Mouse (Mus musculus) left cerebral cortex, adult 18-20 months (tissue): ENCODE results near the gene Acpp. TPM values are rescaled to one million over a fixed set of nuclear protein-coding genes. Genes with fewer than 3 reads are reported as not detected.
A peak's percentile ranks its signal among the peaks of the same experiment; 100 is the strongest.

Experiments
- DNase-seq, 2 experiments: peaks; one replicate each; pipeline ENCODE4 v3.0.0; 2021 to 2022; ENCODE audit warnings: low spot score in 2 of 2, mixed read lengths in 1 of 2
- total RNA-seq, 2 experiments: library from RNA; stranded (reverse); gene quantifications; 2 replicates each; pipeline ENCODE4 v1.2.3; 2021

Acpp gene
- total RNA-seq, 2 experiments from 2014 or later: 0.14 to 0.19 TPM

DNA sequence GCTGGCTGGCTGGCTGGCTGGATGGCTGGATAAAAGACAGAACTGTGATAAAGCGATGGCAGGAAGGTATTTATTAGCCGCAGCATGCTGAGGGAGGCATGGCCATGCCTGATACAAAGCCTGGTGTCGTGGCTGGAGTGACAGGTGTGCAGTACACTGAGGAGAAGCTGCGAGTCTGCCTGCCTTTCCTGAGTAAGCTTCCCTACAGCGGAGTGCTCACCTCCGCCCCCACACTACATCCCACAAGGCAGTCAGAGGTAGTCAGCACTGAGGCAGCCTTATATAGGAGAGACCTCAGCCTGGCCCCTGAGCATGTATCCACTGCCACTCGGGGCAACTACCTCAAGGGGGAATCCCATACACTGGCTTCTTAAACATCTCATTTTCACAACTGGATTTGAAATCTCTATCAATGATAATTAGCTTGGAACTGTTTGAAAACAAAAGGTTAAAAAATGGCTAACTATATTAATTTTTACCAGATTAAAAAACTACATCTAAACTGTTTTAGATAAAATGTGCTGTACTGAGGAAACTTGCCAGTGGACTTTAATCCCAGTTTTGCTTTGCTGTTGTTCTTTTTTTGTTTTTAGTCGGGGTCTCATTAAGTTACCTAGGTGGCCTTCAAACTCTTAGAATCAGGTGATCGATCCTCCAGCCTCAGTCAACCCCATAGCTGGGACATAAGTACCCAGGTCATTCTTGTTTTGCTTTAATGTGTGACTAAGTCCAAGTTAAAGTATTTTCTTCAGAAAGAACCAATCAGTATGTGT is 83.0 kb downstream of the Acpp start:
- DNase-seq: peak; percentile 9 to 39

DNA sequence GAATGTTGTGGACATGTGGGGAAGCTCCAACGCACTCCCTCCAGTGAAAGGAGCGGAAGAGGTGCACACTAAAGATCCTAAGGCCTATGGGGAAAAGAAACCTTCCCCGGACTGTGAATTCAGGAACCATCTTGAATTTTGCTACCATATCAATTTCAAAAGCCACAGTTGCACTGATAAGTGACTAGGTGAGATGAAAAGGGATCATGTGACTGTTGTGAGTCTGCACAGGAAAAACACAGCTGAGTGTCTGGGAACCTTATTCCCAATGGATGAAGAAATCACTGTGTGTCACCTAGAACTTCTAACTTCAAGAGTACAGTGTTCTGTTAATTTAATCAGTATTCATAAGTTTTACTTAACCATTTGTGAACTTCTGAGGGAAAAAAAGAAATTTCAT is 84.9 kb downstream of the Acpp start:
- no peak for DNase-seq

DNA sequence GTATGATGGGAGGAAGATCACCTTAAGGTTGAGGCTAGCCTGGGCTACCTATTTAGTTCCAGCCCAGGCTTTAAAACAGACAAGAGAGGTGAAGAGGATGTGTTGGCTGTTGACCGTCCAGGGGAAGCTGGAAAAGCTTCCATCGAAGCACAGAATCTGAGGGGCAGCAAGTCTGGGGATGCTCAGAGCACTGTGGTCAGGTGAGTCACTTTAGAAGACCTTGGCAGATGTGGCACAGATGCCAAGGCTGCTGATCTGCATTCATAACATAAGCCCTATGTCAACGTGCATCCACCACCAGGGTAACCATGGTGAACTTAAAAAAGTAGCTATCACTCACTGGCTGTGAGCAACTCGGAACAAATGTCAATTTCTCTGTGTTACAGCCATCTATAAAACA is 85.9 kb downstream of the Acpp start:
- no peak for DNase-seq

DNA sequence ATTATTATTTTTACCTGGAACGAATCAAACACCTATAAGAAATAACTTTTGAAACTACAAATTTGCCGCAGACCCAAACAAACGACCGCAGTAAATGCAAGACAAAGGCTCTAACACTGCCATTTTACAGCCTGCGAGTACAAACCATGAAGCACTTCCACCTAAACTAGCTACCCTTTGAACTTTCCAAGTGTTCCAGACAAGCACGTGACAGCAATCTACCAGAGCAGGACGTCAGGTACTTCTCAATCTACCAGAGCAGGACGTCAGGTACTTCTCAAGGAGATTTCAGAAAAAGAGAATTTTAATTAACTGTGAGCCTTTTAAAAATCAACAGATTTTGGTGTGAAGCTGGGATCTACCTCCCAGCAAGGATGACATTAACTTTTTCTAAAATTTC is 86.4 kb downstream of the Acpp start:
- DNase-seq: no peak

DNA sequence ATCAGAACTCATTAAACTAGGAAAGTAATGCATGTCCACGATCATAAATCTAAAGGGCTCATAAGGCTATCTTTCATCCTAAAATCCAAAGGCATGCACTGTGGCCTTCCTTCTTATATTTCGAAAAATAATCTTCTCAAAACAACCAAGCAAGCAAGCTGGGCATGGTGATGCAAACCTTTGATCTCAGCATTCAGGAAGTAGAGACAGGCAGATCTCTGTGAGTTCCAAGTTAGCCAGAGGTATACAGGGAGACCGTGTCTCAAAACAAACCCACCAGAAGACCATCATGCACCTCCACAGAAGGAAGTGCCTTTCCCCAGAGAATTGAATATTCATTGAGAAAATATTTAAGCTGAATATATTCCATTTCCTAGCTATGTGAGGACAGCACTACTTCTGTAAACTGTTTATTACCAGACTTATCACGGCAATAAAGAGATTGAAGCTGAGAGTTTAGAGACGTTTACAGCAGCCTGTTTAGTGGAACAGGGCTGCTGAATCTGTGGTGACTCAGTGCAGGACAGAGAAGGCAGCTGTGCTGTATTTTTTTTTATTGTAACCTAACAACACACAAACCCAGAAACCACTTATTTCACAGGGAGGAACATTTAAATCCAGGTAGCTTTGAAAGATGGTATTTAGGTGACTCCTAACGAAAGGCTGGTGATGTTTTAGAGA is 90.1 kb downstream of the Acpp start:
- no peak for DNase-seq

DNA sequence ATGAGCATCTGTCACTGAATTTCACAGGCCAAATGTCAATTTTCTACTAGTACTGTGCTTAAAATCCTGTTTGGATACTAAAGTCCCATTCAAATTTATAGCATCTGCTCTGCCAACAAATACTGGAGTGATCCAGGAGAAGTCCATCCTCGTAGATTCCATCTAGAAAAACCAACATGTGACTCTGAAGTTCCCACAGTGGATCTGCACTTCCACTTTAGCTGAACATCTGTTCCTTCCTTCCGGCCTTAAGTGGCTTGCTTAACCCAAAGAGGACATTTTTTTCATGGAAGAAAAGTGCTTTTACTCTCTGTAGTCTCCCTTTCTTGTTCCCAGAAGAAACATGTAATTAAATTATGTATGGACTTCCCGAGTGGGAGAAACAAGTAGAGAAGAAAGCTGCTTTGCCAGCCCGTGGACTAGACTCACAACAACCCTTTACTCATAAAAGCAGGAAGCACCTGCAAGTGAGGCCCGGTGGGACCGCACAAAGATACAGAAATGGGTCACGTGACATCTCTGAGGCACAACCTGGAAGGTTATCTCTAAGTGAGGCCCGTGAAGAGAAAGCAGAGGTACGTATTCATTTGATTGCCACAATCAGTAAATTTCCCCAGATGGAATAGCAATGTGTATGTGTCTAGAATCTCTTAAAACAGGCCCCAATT is 93.6 kb downstream of the Acpp start:
- no peak for DNase-seq

DNA sequence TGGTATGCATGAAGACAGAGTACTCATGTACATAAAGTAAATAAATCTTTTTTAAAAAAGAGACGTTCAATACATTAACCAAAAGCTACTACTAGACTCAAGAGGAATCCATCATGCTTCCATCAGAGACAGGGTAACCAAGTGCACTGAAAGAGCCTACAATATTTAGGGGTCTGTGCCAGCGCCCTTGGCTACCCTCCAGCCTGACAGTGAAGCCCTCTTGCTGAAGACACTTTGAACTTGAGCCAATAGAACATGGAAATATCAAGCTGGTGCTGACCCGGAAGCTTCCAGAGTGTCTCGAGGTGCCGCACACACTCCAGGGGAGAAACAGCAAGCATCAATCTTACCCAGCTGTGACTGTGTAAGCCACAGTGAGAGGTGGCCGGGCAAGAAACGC is 97.4 kb downstream of the Acpp start:
- no peak for DNase-seq

DNA sequence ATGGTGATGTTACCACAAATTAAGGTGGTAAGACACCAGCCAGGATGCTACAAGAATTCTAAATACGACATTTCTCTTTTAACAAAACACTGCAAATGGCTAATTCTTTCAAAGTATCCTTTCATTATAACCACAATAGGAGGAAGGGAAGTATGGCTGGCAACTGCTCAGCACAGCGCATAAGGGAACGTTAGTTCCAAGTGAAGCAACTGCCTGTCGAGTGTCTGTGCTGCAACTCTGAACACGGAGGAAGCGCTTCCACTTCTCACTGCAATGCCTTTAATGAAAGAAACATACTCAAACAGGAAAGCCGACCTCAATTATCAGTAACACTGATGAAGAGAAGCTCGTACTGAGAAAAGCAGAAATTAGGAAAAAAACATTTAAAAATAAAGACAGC is 98.5 kb downstream of the Acpp start:
- no peak for DNase-seq

Other genes with a start within 250 kb of the Acpp start
- gene Ackr4, start 210.8 kb downstream of the Acpp start, total RNA-seq: under 1 TPM in 1 of 2 experiments, not detected in 1; 0.21 TPM
- 10 to 100 TPM; 72.3 to 73.1 TPM for gene Dnajc13, start 74.8 kb downstream of the Acpp start, total RNA-seq
- 10 to 100 TPM; 76.6 to 79.0 TPM for gene Cpne4, start 209.5 kb upstream of the Acpp start, total RNA-seq